Mouse (Mus musculus) MEL (cell line): ENCODE data around the gene Pycr1. TPM values are rescaled to one million over a fixed set of nuclear protein-coding genes. Genes with fewer than 3 reads are reported as not detected.

ENCODE experiments used
- DNase-seq: peaks from one replicate; pipeline ENCODE4 v3.0.0; 2011; ENCODE audit warnings: low read depth, low spot score
- H3K27ac ChIP-seq: 2 replicates; pipeline ENCODE4 v1.5.1; 2012; ENCODE audit warnings: low read depth, mild to moderate bottlenecking, control low read depth, low read length, moderate library complexity; ENCODE audit not compliant: control insufficient read depth
- H3K27me3 ChIP-seq, 2 experiments: fragments of 150-350 bp in 1 of 2; sonication (generic) in 1 of 2; 2 replicates each; pipeline ENCODE4 v1.6.1; 2012; ENCODE audit warnings: low read length in 2 of 2, mild to moderate bottlenecking in 2 of 2, improper control_type of control experiment in 1 of 2, moderate library complexity in 1 of 2; ENCODE audit not compliant: insufficient read depth in 2 of 2, control insufficient read depth in 1 of 2
- H3K36me3 ChIP-seq, 2 experiments: 2 replicates each; pipeline ENCODE4 v1.6.1; 2012 to 2014; ENCODE audit warnings: low read length in 2 of 2, improper control_type of control experiment in 1 of 2, inconsistent platforms in 1 of 2, mild to moderate bottlenecking in 1 of 2; ENCODE audit not compliant: insufficient read depth in 2 of 2, control insufficient read depth in 1 of 2
- H3K4me1 ChIP-seq, 2 experiments: fragments of 150-350 bp in 1 of 2; sonication (generic) in 1 of 2; 2 replicates each; pipeline ENCODE4 v1.6.1; 2012; ENCODE audit warnings: low read length in 2 of 2, improper control_type of control experiment in 1 of 2, mild to moderate bottlenecking in 1 of 2; ENCODE audit not compliant: insufficient read depth in 2 of 2, control insufficient read depth in 1 of 2
- H3K4me3 ChIP-seq, 2 experiments: fragments of 150-350 bp in 1 of 2; sonication (generic) in 1 of 2; 2 replicates each; pipeline ENCODE4 v1.5.1; 2012; ENCODE audit warnings: low read depth in 2 of 2, low read length in 2 of 2, mild to moderate bottlenecking in 2 of 2, moderate library complexity in 2 of 2, control low read depth in 1 of 2, improper control_type of control experiment in 1 of 2; ENCODE audit not compliant: control insufficient read depth in 1 of 2, insufficient read depth in 1 of 2
- H3K79me2 ChIP-seq: 2 replicates; pipeline ENCODE4 v1.6.1; 2012; ENCODE audit warnings: mild to moderate bottlenecking, low read length, moderate library complexity; ENCODE audit not compliant: control insufficient read depth, poor library complexity, insufficient read depth
- H3K9ac ChIP-seq: 2 replicates; pipeline ENCODE4 v1.6.1; 2012; ENCODE audit warnings: low read depth, mild to moderate bottlenecking, control low read depth, low read length, moderate library complexity; ENCODE audit not compliant: control insufficient read depth, poor library complexity, severe bottlenecking
- H3K9me3 ChIP-seq: fragments of 150-350 bp; sonication (generic); replicated peaks from 2 replicates; pipeline ENCODE4 v1.6.1; 2012; ENCODE audit warnings: mild to moderate bottlenecking, low read length, improper control_type of control experiment, moderate library complexity; ENCODE audit not compliant: insufficient read depth
- BHLHE40 ChIP-seq: IDR thresholded peaks from 2 replicates; pipeline ENCODE4 v1.6.1; 2012; ENCODE audit warnings: low read depth, mild to moderate bottlenecking, inconsistent platforms, low read length, improper control_type of control experiment, borderline replicate concordance
- CTCF ChIP-seq, 3 experiments: IDR thresholded peaks in 2 of 3; conservative IDR thresholded peaks in 1 of 3; 2 replicates each; pipeline ENCODE4 v1.5.1; 2011 to 2012; ENCODE audit warnings: low read length in 3 of 3, low read depth in 2 of 3, mild to moderate bottlenecking in 2 of 3, improper control_type of control experiment in 1 of 3, inconsistent platforms in 1 of 3, mixed read lengths in 1 of 3, moderate library complexity in 1 of 3; ENCODE audit not compliant: control insufficient read depth in 1 of 3, insufficient read depth in 1 of 3, poor library complexity in 1 of 3, severe bottlenecking in 1 of 3
- E2F4 ChIP-seq: IDR thresholded peaks from 2 replicates; pipeline ENCODE4 v1.6.1; 2011; ENCODE audit warnings: low read depth, low read length, improper control_type of control experiment, borderline replicate concordance
- ELF1 ChIP-seq: IDR thresholded peaks from 2 replicates; pipeline ENCODE4 v1.6.1; 2014; ENCODE audit warnings: low read depth, mild to moderate bottlenecking, inconsistent platforms, low read length, improper control_type of control experiment, moderate library complexity
- ETS1 ChIP-seq: IDR thresholded peaks from 2 replicates; pipeline ENCODE4 v1.6.1; 2012; ENCODE audit warnings: low read depth, mild to moderate bottlenecking, inconsistent platforms, low read length, improper control_type of control experiment, moderate library complexity
- GATA1 ChIP-seq: IDR thresholded peaks from 2 replicates; pipeline ENCODE4 v1.6.1; 2011; ENCODE audit warnings: low read depth, low read length, improper control_type of control experiment
- HCFC1 ChIP-seq: IDR thresholded peaks from 2 replicates; pipeline ENCODE4 v1.6.1; 2012; ENCODE audit warnings: low read depth, mild to moderate bottlenecking, inconsistent platforms, low read length, improper control_type of control experiment, moderate library complexity
- MAX ChIP-seq: IDR thresholded peaks from 2 replicates; pipeline ENCODE4 v1.6.1; 2011; ENCODE audit warnings: low read length, improper control_type of control experiment
- MAZ ChIP-seq: IDR thresholded peaks from 2 replicates; pipeline ENCODE4 v1.6.1; 2012; ENCODE audit warnings: low read depth, mild to moderate bottlenecking, inconsistent platforms, low read length, improper control_type of control experiment
- NELFE ChIP-seq: IDR thresholded peaks from 2 replicates; pipeline ENCODE4 v1.6.1; 2011; ENCODE audit warnings: low read depth, low read length, improper control_type of control experiment
- RAD21 ChIP-seq: IDR thresholded peaks from 2 replicates; pipeline ENCODE4 v1.6.1; 2011; ENCODE audit warnings: mild to moderate bottlenecking, low read depth, low read length, improper control_type of control experiment
- SMC3 ChIP-seq: IDR thresholded peaks from 2 replicates; pipeline ENCODE4 v1.6.1; 2011; ENCODE audit warnings: low read depth, low read length, improper control_type of control experiment
- TCF12 ChIP-seq: IDR thresholded peaks from 2 replicates; pipeline ENCODE4 v1.6.1; 2014; ENCODE audit warnings: low read depth, mild to moderate bottlenecking, inconsistent platforms, low read length, improper control_type of control experiment, moderate library complexity
- UBTF ChIP-seq: IDR thresholded peaks from 2 replicates; pipeline ENCODE4 v1.6.1; 2012; ENCODE audit warnings: low read depth, mild to moderate bottlenecking, inconsistent platforms, low read length, improper control_type of control experiment, moderate library complexity, borderline replicate concordance; ENCODE audit not compliant: insufficient read depth
- USF1 ChIP-seq: IDR thresholded peaks from 2 replicates; pipeline ENCODE4 v1.6.1; 2014; ENCODE audit warnings: low read depth, mild to moderate bottlenecking, inconsistent platforms, low read length, improper control_type of control experiment, moderate library complexity
- ZMIZ1 ChIP-seq: IDR thresholded peaks from 2 replicates; pipeline ENCODE4 v1.6.1; 2012; ENCODE audit warnings: low read depth, mild to moderate bottlenecking, inconsistent platforms, low read length, improper control_type of control experiment, moderate library complexity
- polyA plus RNA-seq, 2 experiments: library from polyadenylated mRNA; stranded (reverse) in 1 of 2; unstranded in 1 of 2; fragments of >175 nt in 1 of 2; fragments of >200 nt in 1 of 2; gene quantifications; 2 replicates each; pipeline versions ENCODE4 v1.2.1 to v1.2.4; 2012; ENCODE audit warnings: low replicate concordance in 2 of 2, low read depth in 1 of 2; ENCODE audit not compliant: insufficient read length in 2 of 2, insufficient read depth in 1 of 2, missing spikeins in 1 of 2
- total RNA-seq: library from RNA; depleted of rRNA; stranded (reverse); fragments of 300-350 nt; gene quantifications from 2 replicates; pipeline ENCODE4 v1.2.3, GENCODE M21; 2012

Pycr1 gene
- total and polyA plus RNA-seq, 3 experiments: 2.6 to 15.3 TPM; not detected in 1

DNA sequence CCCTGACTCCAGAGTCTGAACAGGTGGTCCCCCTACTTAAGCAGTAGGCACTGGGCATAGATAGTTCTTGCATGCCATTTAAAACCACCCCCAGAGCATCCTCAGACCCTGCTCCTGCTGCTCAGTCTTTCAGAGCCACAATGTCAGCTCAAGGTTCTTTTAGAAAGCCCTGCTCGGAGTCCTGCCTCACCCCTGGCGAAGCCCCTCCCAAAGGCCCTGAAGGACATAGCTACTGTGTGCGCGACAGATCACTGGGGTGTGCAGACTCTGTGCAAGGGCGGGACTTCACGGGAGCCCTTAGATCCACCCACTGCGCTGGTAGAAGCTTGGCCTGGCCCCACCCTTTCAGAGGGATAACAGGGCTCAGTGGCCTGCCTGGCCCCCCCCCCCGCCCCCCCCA, 34.3 kb downstream of the Pycr1 start:
- Histone ChIP-seq H3K4me3 (no peak overlapping the region), H3K9me3 (no peaks in the 10 kb centered on the region), H3K27me3 (no peaks in the 10 kb centered on the region), H3K4me1 (no peaks in the 10 kb centered on the region), H3K36me3 (peaks cover 0 to 1% of the 10 kb centered on the region in 2 experiments; a peak in 2 of 4 replicates), H3K79me2 (no peaks in the 10 kb centered on the region), H3K9ac (no peak overlapping the region), H3K27ac (no peak overlapping the region)
- DNase-seq: no peak
- TF ChIP-seq MAX: no peak

DNA sequence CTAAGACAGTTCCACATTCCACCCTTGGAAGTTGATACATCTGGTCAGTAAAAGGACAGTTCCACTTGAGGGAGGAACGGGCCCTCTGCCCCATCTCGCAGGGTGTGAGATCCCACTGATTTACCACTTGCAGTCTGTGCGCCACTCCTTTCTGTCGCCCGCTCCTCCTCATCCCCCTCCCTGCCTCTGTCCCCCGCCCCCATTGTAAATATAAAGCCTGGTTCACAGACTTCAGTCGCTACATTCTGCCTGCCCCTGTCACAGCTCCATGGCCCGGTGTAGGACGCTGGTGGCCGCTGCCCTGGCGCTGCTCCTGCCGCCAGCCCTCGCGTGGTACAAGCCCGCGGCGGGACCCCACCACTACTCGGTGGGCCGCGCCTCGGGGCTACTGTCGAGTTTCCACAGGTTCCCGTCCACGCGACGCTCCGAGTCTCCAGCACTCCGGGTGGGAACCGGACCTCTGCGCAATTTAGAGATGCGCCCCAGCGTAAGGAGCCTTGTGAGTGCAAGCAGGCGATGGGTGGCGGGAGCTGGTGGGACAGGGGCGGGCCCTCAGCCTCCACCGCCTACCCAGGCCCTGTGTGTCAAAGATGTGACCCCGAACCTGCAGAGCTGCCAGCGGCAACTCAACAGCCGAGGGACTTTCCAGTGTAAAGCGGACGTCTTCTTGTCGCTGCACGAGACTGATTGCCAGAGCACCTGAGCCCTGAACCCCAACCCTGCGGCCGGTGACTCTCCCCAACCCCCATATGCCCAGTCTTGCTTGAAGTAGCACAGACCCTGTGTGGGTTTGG, 35.1 kb downstream of the Pycr1 start, which contains the start of gene Npb:
Gene Npb (plus strand): TSS at position 237 of the 794 bp plus-strand sequence.
- Histone ChIP-seq H3K9ac (no peak within 1 kb of the TSS), H3K79me2 (no peaks in the 10 kb centered on the region), H3K36me3 (peaks cover 0 to 4% of the 10 kb centered on the region in 2 experiments; a peak in 2 of 4 replicates), H3K4me3 (no peak within 1 kb of the TSS), H3K9me3 (no peaks in the 10 kb centered on the region), H3K27ac (no peak within 1 kb of the TSS), H3K4me1 (no peaks in the 10 kb centered on the region), H3K27me3 (no peaks in the 10 kb centered on the region)
- TF ChIP-seq NELFE: no peak
- 0 out of 2 replicates have a peak, but pooled peaks have one; percentile 4 for TF ChIP-seq ZMIZ1
- TF ChIP-seq HCFC1: no peak
- no peak for DNase-seq

DNA sequence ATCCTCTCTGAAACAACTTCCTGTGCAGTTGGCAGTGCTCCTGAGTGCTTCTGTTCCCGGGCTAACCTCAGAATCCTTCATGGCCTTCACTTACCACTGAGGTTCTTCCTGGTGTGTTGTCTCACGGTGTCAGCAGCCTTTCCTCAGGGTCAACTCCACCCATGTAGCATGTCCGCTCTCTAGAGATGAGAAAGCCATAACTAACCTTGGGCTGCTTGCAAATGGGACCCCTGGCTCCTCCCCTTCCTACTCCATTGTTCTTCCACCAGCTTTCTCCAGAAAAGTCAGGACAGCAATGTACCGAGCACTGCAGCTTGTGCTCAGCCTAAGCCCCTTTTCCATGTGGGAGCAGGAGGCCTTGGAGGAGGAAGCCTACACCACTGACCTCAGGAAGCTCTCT, 36.8 kb downstream of the Pycr1 start:
- H3K36me3 ChIP-seq: peaks cover 0 to 8% of the 10 kb centered on the region in 2 experiments; a peak in 3 of 4 replicates
- TF ChIP-seq UBTF (no peak), BHLHE40 (no peak), GATA1 (no peak), CTCF (IDR thresholded peaks at IDR 0.05 in 2 of 3, conservative IDR thresholded peaks at IDR 0.05 in 1 of 3; ENCODE audit: control insufficient read depth in 1 of 3, insufficient read depth in 1 of 3, low read depth in 2 of 3, low read length in 3 of 3, poor library complexity in 1 of 3, severe bottlenecking in 1 of 3) (no peak), ELF1 (no peak), ETS1 (no peak), RAD21 (no peak), E2F4 (no peak), SMC3 (no peak), USF1 (no peak), MAZ (no peak), TCF12 (no peak)
- no peak for DNase-seq
- H3K27ac ChIP-seq: no peak overlapping the region
- H3K27me3 ChIP-seq: no peaks in the 10 kb centered on the region
- H3K9ac ChIP-seq: no peak overlapping the region
- no peaks in the 10 kb centered on the region for H3K4me1 ChIP-seq
- no peaks in the 10 kb centered on the region for H3K79me2 ChIP-seq
- no peaks in the 10 kb centered on the region for H3K9me3 ChIP-seq
- no peak overlapping the region for H3K4me3 ChIP-seq
